Mouse (Mus musculus) gastrocnemius, adult 2 months (tissue): ENCODE measurements around the gene Hif3a. TPM values are rescaled to one million over a fixed set of nuclear protein-coding genes. Genes with fewer than 3 reads are reported as not detected.

Source experiments
- DNase-seq: peaks from one replicate; pipeline ENCODE4 v3.0.0; 2022
- H3K27ac ChIP-seq: fragments of 200-600 bp; 2 replicates; pipeline ENCODE4 v1.8.1; 2022; ENCODE audit warnings: mild to moderate bottlenecking
- H3K4me3 ChIP-seq: fragments of 200-600 bp; 2 replicates; pipeline ENCODE4 v1.8.1; 2022; ENCODE audit warnings: mild to moderate bottlenecking, moderate library complexity
- CTCF ChIP-seq: fragments of 200-600 bp; IDR thresholded peaks from 2 replicates; pipeline ENCODE4 v1.8.1; 2022; ENCODE audit warnings: antibody characterized with exemption, mild to moderate bottlenecking, moderate library complexity
- intact Hi-C: fragments of 180-260 bp; cut with DNase I; formaldehyde crosslinking; loops from one replicate; pipeline ENCODE4 v1.15.1; 2025
- total RNA-seq, 2 experiments: library from RNA; stranded (reverse); gene quantifications; 2 replicates each; pipeline ENCODE4 v1.2.3; 2021

Gene Hif3a
- total RNA-seq, 2 experiments from 2014 or later, result 0.84 to 1.6 TPM

- no peak for TF ChIP-seq CTCF
- Histone ChIP-seq H3K4me3 (peak within 1 kb of the TSS; percentile 75), H3K27ac (0 out of 2 replicates have a peak within 1 kb of the TSS, but pooled peaks have one; percentile 81)
- intact Hi-C loops, result no loop called here
- no peak for DNase-seq
Measured at GRCm38 (mm10) chr7:16992451-16992807, 69.8 kb downstream of the Hif3a start, which contains the start of gene Ccdc8. Gene Ccdc8 (plus strand): TSS chr7:16992708.

GRCm38 (mm10) chr7:16991681-16992450, 70.4 kb downstream of the Hif3a start:
- intact Hi-C loops, result no loop called here
- TF ChIP-seq CTCF, result no peak
- no peak for DNase-seq
- Histone ChIP-seq H3K27ac (no peak overlapping the region), H3K4me3 (no peak overlapping the region)

GRCm38 (mm10) chr7:16990006-16990744, 72.1 kb downstream of the Hif3a start:
- no peak for TF ChIP-seq CTCF
- DNase-seq, result no peak
- Histone ChIP-seq H3K27ac (peak overlapping the region; percentile 66), H3K4me3 (peak overlapping the region; percentile 5; the same call in 1 of the 2 replicates)
- intact Hi-C loops, result no loop called here

GRCm38 (mm10) chr7:16988405-16988804, 73.8 kb downstream of the Hif3a start:
- Histone ChIP-seq H3K27ac (no peak overlapping the region), H3K4me3 (no peak overlapping the region)
- intact Hi-C loops, result no loop called here
- TF ChIP-seq CTCF, result no peak
- peak; percentile 64 for DNase-seq

- H3K4me3 ChIP-seq, result no peak overlapping the region
- no peak overlapping the region for H3K27ac ChIP-seq
- DNase-seq, result no peak
- intact Hi-C loops, result no loop called here
- no peak for TF ChIP-seq CTCF
Measured at GRCm38 (mm10) chr7:16987541-16988149, 74.6 kb downstream of the Hif3a start.

- intact Hi-C loops, result no loop called here
- no peak within 1 kb of the TSS for H3K27ac ChIP-seq
- no peak within 1 kb of the TSS for H3K4me3 ChIP-seq
- DNase-seq, result no peak
- no peak for TF ChIP-seq CTCF
Measured at GRCm38 (mm10) chr7:16982859-16983568, 79.2 kb downstream of the Hif3a start, which contains the start of gene Gm42372. Gene Gm42372 (plus strand): TSS chr7:16983086.

Other genes with a start within 250 kb of the Hif3a start
- 10 to 100 TPM; 16.2 to 16.6 TPM for gene Strn4, start 246.5 kb downstream of the Hif3a start, total RNA-seq
- 10 to 100 TPM; 51.2 to 58.3 TPM for gene Fkrp, start 245.7 kb downstream of the Hif3a start, total RNA-seq
- gene Prkd2, start 219.5 kb downstream of the Hif3a start, total RNA-seq, result 1 to 10 TPM; 3.9 to 8.2 TPM
- gene Dact3, start 187.1 kb downstream of the Hif3a start, total RNA-seq, result 1 to 10 TPM in 1 of 2 experiments, under 1 TPM in 1; 0.99 to 1.7 TPM
- gene Gng8, start 170.6 kb downstream of the Hif3a start, total RNA-seq, result not detected
- under 1 TPM; 0.67 to 0.79 TPM for gene Ptgir, start 155.9 kb downstream of the Hif3a start, total RNA-seq
- gene Calm3, start 138.3 kb downstream of the Hif3a start, total RNA-seq, result 100 to 1,000 TPM; 290 to 400 TPM
- gene Pnmal2, start 117.7 kb downstream of the Hif3a start, total RNA-seq, result under 1 TPM; 0.74 to 0.86 TPM
- gene Pnmal1, start 102.7 kb downstream of the Hif3a start, total RNA-seq, result not detected
- gene Gm42372, start 79.3 kb downstream of the Hif3a start, total RNA-seq, result not detected
- gene Ccdc8, start 69.7 kb downstream of the Hif3a start, total RNA-seq, result 1 to 10 TPM in 1 of 2 experiments, under 1 TPM in 1; 0.74 to 1.5 TPM
- gene Ppp5c, start 34.5 kb downstream of the Hif3a start, total RNA-seq, result 10 to 100 TPM; 64.8 to 65.8 TPM
- gene Psg16, start 11.6 kb upstream of the Hif3a start, total RNA-seq, result under 1 TPM; 0.08 to 0.14 TPM
- gene Ceacam3, start 87.9 kb upstream of the Hif3a start, total RNA-seq, result not detected
- not detected for gene Psg29, start 141.1 kb upstream of the Hif3a start, total RNA-seq